Mouse (Mus musculus) erythroblast, embryonic 14.5 days (primary cell): ENCODE measurements around the gene Rptor. TPM values are rescaled to one million over a fixed set of nuclear protein-coding genes. Genes with fewer than 3 reads are reported as not detected.

Source experiments
- H3K27me3 ChIP-seq: 2 replicates; pipeline ENCODE4 v1.6.1; 2012; ENCODE audit warnings: inconsistent platforms; ENCODE audit not compliant: control insufficient read depth
- H3K36me3 ChIP-seq: 2 replicates; pipeline ENCODE4 v1.6.1; 2012; ENCODE audit warnings: mild to moderate bottlenecking, inconsistent platforms; ENCODE audit not compliant: control insufficient read depth
- H3K4me1 ChIP-seq: 2 replicates; pipeline ENCODE4 v1.6.1; 2012; ENCODE audit warnings: inconsistent platforms; ENCODE audit not compliant: control insufficient read depth
- H3K4me3 ChIP-seq: replicated peaks from 2 replicates; pipeline ENCODE3; 2012; ENCODE audit warnings: moderate library complexity, mild to moderate bottlenecking, inconsistent platforms
- H3K9me3 ChIP-seq: 2 replicates; pipeline ENCODE4 v1.6.1; 2012; ENCODE audit warnings: low read length, inconsistent platforms, mixed read lengths; ENCODE audit not compliant: control insufficient read depth
- GATA1 ChIP-seq: IDR thresholded peaks from 2 replicates; pipeline ENCODE4 v1.6.1; 2012; ENCODE audit warnings: low read length, inconsistent platforms, mixed read lengths
- TAL1 ChIP-seq: IDR thresholded peaks from 3 replicates; pipeline ENCODE4 v1.6.1; 2012; ENCODE audit warnings: low read length, inconsistent platforms, mixed read lengths
- polyA plus RNA-seq: library from polyadenylated mRNA; stranded (reverse); fragments of >175 nt; gene quantifications from 2 replicates; pipeline ENCODE4 v1.2.3, GENCODE M21; 2012

The Rptor gene
- polyA plus RNA-seq, 1 experiment: 1.5 TPM

GRCm38 (mm10) chr11:119825783-119826182 lies 223.1 kb downstream of the Rptor start:
- TF ChIP-seq GATA1: no peak
- no peak for TF ChIP-seq TAL1
- H3K27me3 ChIP-seq: no peaks in the 10 kb centered on the region
- peaks cover 75% of the 10 kb centered on the region for H3K36me3 ChIP-seq
- H3K4me3 ChIP-seq: no peak overlapping the region
- H3K4me1 ChIP-seq: peaks cover 8% of the 10 kb centered on the region; the same call in 1 of the 2 replicates
- H3K9me3 ChIP-seq: no peaks in the 10 kb centered on the region

- H3K4me3 ChIP-seq: no peak overlapping the region
- H3K36me3 ChIP-seq: peaks cover 77% of the 10 kb centered on the region
- peaks cover 8% of the 10 kb centered on the region; the same call in 1 of the 2 replicates for H3K4me1 ChIP-seq
- no peak for TF ChIP-seq TAL1
- no peak for TF ChIP-seq GATA1
- H3K9me3 ChIP-seq: no peaks in the 10 kb centered on the region
- no peaks in the 10 kb centered on the region for H3K27me3 ChIP-seq
These were observed 223.5 kb downstream of the Rptor start for GRCm38 (mm10) chr11:119826239-119826638.

- Histone ChIP-seq H3K4me1 (peaks cover 8% of the 10 kb centered on the region; the same call in 1 of the 2 replicates), H3K9me3 (no peaks in the 10 kb centered on the region), H3K27me3 (no peaks in the 10 kb centered on the region), H3K4me3 (no peak overlapping the region), H3K36me3 (peaks cover 56% of the 10 kb centered on the region)
- TF ChIP-seq TAL1 (no peak), GATA1 (no peak)
These were observed 226.4 kb downstream of the Rptor start for GRCm38 (mm10) chr11:119829116-119829515.

DNA sequence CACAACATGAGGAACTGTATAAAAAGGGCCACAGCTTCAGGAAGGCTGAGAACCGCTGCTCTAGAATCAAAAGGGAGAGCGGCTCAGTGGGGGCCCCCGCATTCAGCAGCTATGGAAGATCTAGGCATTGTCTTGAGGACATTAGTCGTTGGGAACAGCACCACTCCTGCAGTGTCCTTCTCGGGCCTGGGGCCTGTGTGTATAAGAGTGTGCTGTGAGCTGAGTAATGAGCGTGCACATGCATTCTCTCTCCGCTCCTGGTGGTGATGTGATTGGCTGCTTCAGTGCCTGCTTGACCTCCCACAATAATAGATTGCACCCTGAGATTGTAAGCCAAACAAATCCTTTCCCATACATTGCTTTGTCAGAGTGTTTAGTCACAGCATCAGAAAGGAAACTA lies 229.0 kb downstream of the Rptor start:
- H3K4me1 ChIP-seq: peaks cover 8% of the 10 kb centered on the region; the same call in 1 of the 2 replicates
- no peak overlapping the region for H3K4me3 ChIP-seq
- no peak for TF ChIP-seq GATA1
- TF ChIP-seq TAL1: no peak
- no peaks in the 10 kb centered on the region for H3K9me3 ChIP-seq
- H3K36me3 ChIP-seq: peaks cover 37% of the 10 kb centered on the region
- no peaks in the 10 kb centered on the region for H3K27me3 ChIP-seq

DNA sequence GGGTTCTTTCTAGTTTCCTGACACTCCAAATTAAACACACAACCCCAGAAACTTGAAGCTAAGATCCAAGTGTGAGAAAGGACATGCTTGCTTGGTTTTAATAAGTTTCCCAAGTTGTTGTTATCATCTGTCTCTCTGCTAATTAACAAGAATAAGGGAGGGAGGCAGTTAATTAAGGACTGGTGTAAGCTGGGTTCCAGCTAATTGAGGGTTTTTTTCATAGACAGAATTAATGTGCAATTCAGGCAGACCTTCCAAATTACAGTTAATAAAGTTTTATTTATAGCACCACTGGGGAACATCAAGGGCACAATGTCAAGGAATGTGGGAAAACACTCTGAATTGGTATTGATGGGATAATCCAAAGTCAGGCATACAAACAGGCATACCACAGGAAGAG lies 230.6 kb downstream of the Rptor start:
- TF ChIP-seq TAL1: no peak
- TF ChIP-seq GATA1: no peak
- peaks cover 8% of the 10 kb centered on the region; the same call in 1 of the 2 replicates for H3K4me1 ChIP-seq
- H3K4me3 ChIP-seq: no peak overlapping the region
- peaks cover 24% of the 10 kb centered on the region for H3K36me3 ChIP-seq
- H3K9me3 ChIP-seq: no peaks in the 10 kb centered on the region
- H3K27me3 ChIP-seq: no peaks in the 10 kb centered on the region

DNA sequence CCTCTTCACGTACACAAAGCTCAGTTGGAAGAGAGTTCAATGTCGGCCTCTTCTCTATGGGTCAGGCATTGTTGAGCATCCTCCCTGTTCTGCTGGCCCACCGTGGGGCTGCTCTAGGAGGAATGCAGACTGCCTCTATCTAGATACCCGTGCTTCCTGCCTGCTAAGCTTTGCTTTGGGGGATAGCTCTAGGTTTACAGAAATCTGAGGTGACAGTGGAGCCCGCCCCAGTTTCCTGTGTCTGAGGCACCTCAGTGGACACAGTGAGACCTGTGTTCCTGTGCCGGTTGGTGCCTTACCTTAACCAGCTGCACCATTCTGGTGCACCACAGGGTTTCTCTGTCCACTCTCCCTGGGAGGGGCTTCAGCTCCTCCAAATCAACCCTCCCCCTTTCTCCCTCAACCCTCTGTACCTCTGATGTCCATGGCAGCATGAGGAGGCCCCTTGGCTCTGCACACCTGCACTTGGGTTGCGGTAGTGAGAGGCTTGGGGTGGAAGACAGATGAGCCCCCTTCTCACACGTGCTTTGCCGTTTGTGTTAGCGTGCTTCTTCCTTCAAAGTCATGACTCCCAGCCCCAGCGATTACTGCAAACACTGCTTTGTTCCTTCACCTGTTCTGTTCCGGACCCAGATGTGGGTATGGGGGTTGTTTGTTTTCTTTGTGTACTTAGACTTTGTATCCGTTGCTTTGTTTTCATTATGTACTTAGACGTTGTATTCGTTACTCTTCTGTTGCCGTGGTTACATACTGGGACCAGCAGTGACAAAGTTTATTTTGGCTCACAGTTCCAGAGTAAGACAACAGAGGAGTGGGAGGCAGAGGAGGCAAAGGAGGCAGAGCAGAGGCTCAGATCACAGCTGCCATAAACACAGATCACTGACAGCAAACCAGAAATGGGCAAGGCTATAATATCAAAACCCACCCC lies 231.4 kb downstream of the Rptor start:
- Histone ChIP-seq H3K4me3 (no peak overlapping the region), H3K27me3 (no peaks in the 10 kb centered on the region), H3K4me1 (peaks cover 2% of the 10 kb centered on the region; the same call in 1 of the 2 replicates), H3K36me3 (peaks cover 16% of the 10 kb centered on the region), H3K9me3 (no peaks in the 10 kb centered on the region)
- TF ChIP-seq TAL1: no peak
- TF ChIP-seq GATA1: no peak

GRCm38 (mm10) chr11:119836326-119836725 lies 233.6 kb downstream of the Rptor start:
- no peak overlapping the region for H3K4me3 ChIP-seq
- H3K36me3 ChIP-seq: peaks cover 11% of the 10 kb centered on the region
- no peaks in the 10 kb centered on the region for H3K9me3 ChIP-seq
- H3K4me1 ChIP-seq: no peaks in the 10 kb centered on the region
- TF ChIP-seq GATA1: no peak
- TF ChIP-seq TAL1: no peak
- no peaks in the 10 kb centered on the region for H3K27me3 ChIP-seq

- peaks cover 14% of the 10 kb centered on the region for H3K36me3 ChIP-seq
- no peaks in the 10 kb centered on the region for H3K9me3 ChIP-seq
- no peaks in the 10 kb centered on the region for H3K27me3 ChIP-seq
- no peak overlapping the region for H3K4me3 ChIP-seq
- H3K4me1 ChIP-seq: no peaks in the 10 kb centered on the region
- TF ChIP-seq TAL1: no peak
- no peak for TF ChIP-seq GATA1
These were observed 235.1 kb downstream of the Rptor start for GRCm38 (mm10) chr11:119837786-119838185.
